Mouse (Mus musculus): ENCODE data around the gene Qpctl. TPM values are rescaled to one million over a fixed set of nuclear protein-coding genes. Genes with fewer than 3 reads are reported as not detected.

The Qpctl gene
- polyA plus RNA-seq, 1 experiment from 2014 or later, result 24.5 TPM

GRCm38 (mm10) chr7:19096421-19096976 lies 52.6 kb downstream of the Qpctl start:
- no peak for ATAC-seq (ENCODE audit: low FRiP score)
- 0 out of 2 replicates have a peak overlapping the region, but pooled peaks have one; percentile 18 for H3K27ac ChIP-seq (replicated peaks)
- H3K36me3 ChIP-seq, result peaks cover 4% of the 10 kb centered on the region; the same call in 1 of the 2 replicates
- H3K4me2 ChIP-seq, result peak overlapping the region; percentile 98
- H3K27me3 ChIP-seq (replicated peaks), result peaks cover 29% of the 10 kb centered on the region
- H3K9ac ChIP-seq (replicated peaks), result no peak overlapping the region
- no peaks in the 10 kb centered on the region for H3K9me3 ChIP-seq (replicated peaks)
- 55% methylated on average over 5 of the region's 5 CpGs for WGBS
- peak overlapping the region; percentile 54 for H3K4me3 ChIP-seq (replicated peaks)
- H3K4me1 ChIP-seq, result peaks cover 58% of the 10 kb centered on the region

- H3K27ac ChIP-seq (replicated peaks), result peak overlapping the region; percentile 18; the same call in 1 of the 2 replicates
- H3K4me2 ChIP-seq, result peak overlapping the region; percentile 98
- H3K9me3 ChIP-seq (replicated peaks), result no peaks in the 10 kb centered on the region
- H3K9ac ChIP-seq (replicated peaks), result peak overlapping the region; percentile 42
- peaks cover 58% of the 10 kb centered on the region for H3K4me1 ChIP-seq
- peaks cover 10% of the 10 kb centered on the region; the same call in 1 of the 2 replicates for H3K36me3 ChIP-seq
- H3K4me3 ChIP-seq (replicated peaks), result peak overlapping the region; percentile 54
- WGBS, result 2% methylated on average over 19 of the region's 19 CpGs
- peaks cover 37% of the 10 kb centered on the region for H3K27me3 ChIP-seq (replicated peaks)
- ATAC-seq (ENCODE audit: low FRiP score), result no peak
Measured at GRCm38 (mm10) chr7:19095751-19096110, 53.4 kb downstream of the Qpctl start.

GRCm38 (mm10) chr7:19094826-19095750 lies 54.0 kb downstream of the Qpctl start:
- peak overlapping the region; percentile 86 for H3K27ac ChIP-seq (replicated peaks)
- under 1% methylated on average over 79 of the region's 87 CpGs for WGBS
- H3K9me3 ChIP-seq (replicated peaks), result no peaks in the 10 kb centered on the region
- peaks cover 12% of the 10 kb centered on the region for H3K36me3 ChIP-seq
- H3K4me2 ChIP-seq, result peak overlapping the region; percentile 98
- H3K4me1 ChIP-seq, result peaks cover 58% of the 10 kb centered on the region
- ATAC-seq (ENCODE audit: low FRiP score), result 0 out of 2 replicates have a peak, but pooled peaks have one; percentile 3
- peaks cover 42% of the 10 kb centered on the region for H3K27me3 ChIP-seq (replicated peaks)
- H3K4me3 ChIP-seq (replicated peaks), result peak overlapping the region; percentile 54
- H3K9ac ChIP-seq (replicated peaks), result peak overlapping the region; percentile 42

DNA sequence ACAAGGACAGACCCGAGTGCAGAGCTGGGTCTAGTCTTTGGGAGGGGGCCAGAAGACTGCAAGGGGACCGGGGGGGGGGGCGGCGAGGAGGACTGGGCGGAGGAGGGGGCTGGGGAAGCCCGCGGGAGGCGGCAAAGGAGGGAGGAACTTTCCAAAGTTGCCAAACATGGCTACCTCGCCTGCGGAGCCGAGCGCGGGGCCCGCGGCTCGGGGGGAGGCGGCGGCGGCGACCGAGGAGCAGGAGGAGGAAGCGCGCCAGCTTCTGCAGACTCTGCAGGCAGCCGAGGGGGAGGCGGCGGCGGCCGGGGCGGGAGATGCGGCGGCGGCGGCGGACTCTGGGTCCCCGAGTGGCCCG lies 54.6 kb downstream of the Qpctl start, which contains the start of gene Six5:
Six5 (plus strand) TSS at position 124 of the 355 bp plus-strand sequence.
- H3K27ac ChIP-seq (replicated peaks), result peak within 1 kb of the TSS; percentile 86
- H3K9ac ChIP-seq (replicated peaks), result peak within 1 kb of the TSS; percentile 42
- peaks cover 12% of the 10 kb centered on the region for H3K36me3 ChIP-seq
- H3K27me3 ChIP-seq (replicated peaks), result peaks cover 44% of the 10 kb centered on the region
- ATAC-seq (ENCODE audit: low FRiP score), result 0 out of 2 replicates have a peak, but pooled peaks have one; percentile 2
- no peaks in the 10 kb centered on the region for H3K9me3 ChIP-seq (replicated peaks)
- 2% methylated on average over 25 of the region's 36 CpGs for WGBS
- peaks cover 58% of the 10 kb centered on the region for H3K4me1 ChIP-seq
- H3K4me2 ChIP-seq, result peak within 1 kb of the TSS; percentile 98
- H3K4me3 ChIP-seq (replicated peaks), result peak within 1 kb of the TSS; percentile 54

DNA sequence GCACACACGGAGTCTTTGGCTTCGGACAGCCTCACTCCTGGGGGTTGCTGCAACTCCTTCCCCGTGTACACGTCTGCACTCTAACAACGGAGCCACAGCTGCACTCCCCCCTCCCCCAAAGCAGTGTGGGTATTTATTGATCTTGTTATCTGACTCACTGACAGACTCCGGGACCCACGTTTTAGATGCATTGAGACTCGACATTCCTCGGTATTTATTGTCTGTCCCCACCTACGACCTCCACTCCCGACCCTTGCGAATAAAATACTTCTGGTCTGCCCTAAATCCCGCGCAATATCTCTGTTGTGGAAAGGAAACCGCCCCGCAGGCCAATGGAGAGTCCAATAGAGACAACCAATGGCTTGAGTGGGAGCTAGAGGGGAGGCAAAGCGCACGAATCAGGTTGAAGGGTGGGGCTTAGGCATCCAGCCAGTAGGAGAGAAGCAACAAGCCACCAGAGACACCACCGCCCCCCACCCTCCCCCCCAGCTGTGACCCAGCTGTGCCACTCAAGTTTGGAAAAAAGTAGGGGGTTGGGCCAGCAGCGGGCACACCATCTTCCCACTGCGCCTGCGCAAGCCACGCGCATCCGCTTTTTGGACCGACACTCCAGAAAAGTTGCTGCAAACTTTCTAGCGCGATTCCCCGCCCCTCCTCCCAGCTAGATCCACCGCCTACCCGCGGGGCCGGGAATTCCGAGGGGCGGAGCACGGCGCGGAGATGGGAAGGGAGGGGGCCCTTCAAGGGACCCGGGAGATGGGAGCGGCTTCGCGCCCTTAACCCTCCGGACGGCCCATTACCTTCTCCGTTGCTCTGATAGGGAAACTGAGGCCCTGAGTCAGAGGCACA lies 55.3 kb downstream of the Qpctl start:
- Histone ChIP-seq H3K9me3 (replicated peaks) (no peaks in the 10 kb centered on the region), H3K4me3 (replicated peaks) (peak overlapping the region; percentile 54), H3K27me3 (replicated peaks) (peaks cover 44% of the 10 kb centered on the region), H3K4me1 (peaks cover 58% of the 10 kb centered on the region), H3K36me3 (peaks cover 16% of the 10 kb centered on the region), H3K4me2 (peak overlapping the region; percentile 98), H3K9ac (replicated peaks) (peak overlapping the region; percentile 42), H3K27ac (replicated peaks) (peak overlapping the region; percentile 86)
- WGBS, result under 1% methylated on average over 45 of the region's 45 CpGs
- ATAC-seq (ENCODE audit: low FRiP score), result peak; percentile 79

GRCm38 (mm10) chr7:19093174-19093521 lies 55.9 kb downstream of the Qpctl start:
- H3K27me3 ChIP-seq (replicated peaks), result peaks cover 44% of the 10 kb centered on the region
- under 1% methylated on average over 15 of the region's 15 CpGs for WGBS
- peak; percentile 42 for ATAC-seq (ENCODE audit: low FRiP score)

DNA sequence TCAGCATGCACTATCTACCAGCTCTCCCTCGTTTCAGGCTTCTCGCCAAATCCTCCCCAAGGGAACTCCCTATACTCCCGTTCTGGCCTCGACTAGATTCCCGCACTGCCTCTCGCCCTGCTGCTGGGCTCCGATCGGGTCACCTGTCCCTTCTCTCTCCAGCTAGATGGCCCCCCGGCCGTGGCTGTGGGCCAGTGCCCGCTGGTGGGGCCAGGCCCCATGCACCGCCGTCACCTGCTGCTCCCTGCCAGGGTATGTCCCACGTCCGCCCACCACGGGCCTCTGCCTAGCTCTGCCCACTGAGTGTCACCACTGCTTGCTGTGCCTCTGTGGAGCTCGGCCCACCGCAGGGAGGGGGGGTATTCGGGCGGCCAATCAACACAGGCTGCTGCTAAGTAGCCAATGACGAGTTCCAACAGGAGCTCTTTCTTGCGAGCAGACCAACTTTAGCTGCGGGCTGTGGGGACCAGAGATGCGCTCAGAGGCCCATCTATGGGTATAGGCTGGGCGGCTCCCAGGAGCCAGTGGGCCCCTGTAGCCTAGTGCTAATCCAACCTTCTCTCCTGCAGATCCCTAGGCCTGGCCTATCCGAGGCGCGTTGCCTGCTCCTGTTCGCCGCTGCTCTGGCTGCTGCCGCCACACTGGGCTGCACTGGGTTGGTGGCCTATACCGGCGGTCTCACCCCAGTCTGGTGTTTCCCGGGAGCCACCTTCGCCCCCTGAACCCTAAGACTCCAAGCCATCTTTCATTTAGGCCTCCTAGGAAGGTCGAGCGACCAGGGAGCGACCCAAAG lies 56.5 kb downstream of the Qpctl start:
- H3K27ac ChIP-seq (replicated peaks), result peak overlapping the region; percentile 71
- no peaks in the 10 kb centered on the region for H3K9me3 ChIP-seq (replicated peaks)
- peaks cover 44% of the 10 kb centered on the region for H3K27me3 ChIP-seq (replicated peaks)
- peak overlapping the region; percentile 54; the same call in 1 of the 2 replicates for H3K4me3 ChIP-seq (replicated peaks)
- 5% methylated on average over 38 of the region's 38 CpGs for WGBS
- peak overlapping the region; percentile 98 for H3K4me2 ChIP-seq
- H3K36me3 ChIP-seq, result peaks cover 26% of the 10 kb centered on the region
- peak overlapping the region; percentile 26; the same call in 1 of the 2 replicates for H3K9ac ChIP-seq (replicated peaks)
- H3K4me1 ChIP-seq, result peaks cover 58% of the 10 kb centered on the region
- ATAC-seq (ENCODE audit: low FRiP score), result peak; percentile 36; the same call in 1 of the 2 replicates

More at GRCm38 (mm10) chr7:19093174-19093521, 55.9 kb downstream of the Qpctl start:
- no peak overlapping the region; the same call in 1 of the 2 replicates for H3K9ac ChIP-seq (replicated peaks)
- peaks cover 58% of the 10 kb centered on the region for H3K4me1 ChIP-seq
- peak overlapping the region; percentile 86 for H3K27ac ChIP-seq (replicated peaks)
- H3K9me3 ChIP-seq (replicated peaks), result no peaks in the 10 kb centered on the region
- H3K36me3 ChIP-seq, result peaks cover 21% of the 10 kb centered on the region
- H3K4me2 ChIP-seq, result peak overlapping the region; percentile 98
- peak overlapping the region; percentile 54 for H3K4me3 ChIP-seq (replicated peaks)

GRCm38 (mm10) chr7:19091913-19092312 lies 57.2 kb downstream of the Qpctl start:
- 42% methylated on average over 17 of the region's 17 CpGs for WGBS
- Histone ChIP-seq H3K27ac (replicated peaks) (0 out of 2 replicates have a peak overlapping the region, but pooled peaks have one; percentile 71), H3K4me1 (peaks cover 53% of the 10 kb centered on the region), H3K4me2 (no peak overlapping the region; the same call in 1 of the 2 replicates), H3K4me3 (replicated peaks) (no peak overlapping the region), H3K27me3 (replicated peaks) (peaks cover 42% of the 10 kb centered on the region), H3K9ac (replicated peaks) (peak overlapping the region; percentile 26; the same call in 1 of the 2 replicates), H3K9me3 (replicated peaks) (no peaks in the 10 kb centered on the region), H3K36me3 (peaks cover 32% of the 10 kb centered on the region)
- ATAC-seq (ENCODE audit: low FRiP score), result no peak
